Mouse (Mus musculus) embryonic facial prominence, embryonic 11.5 days (tissue): Measurements from ENCODE around the gene Hist1h2bp. TPM values are rescaled to one million over a fixed set of nuclear protein-coding genes. Genes with fewer than 3 reads are reported as not detected.

Source experiments
- microRNA-seq: library from miRNA; unstranded; fragments of <30 nt; microRNA quantifications from one replicate; pipeline ENCODE4, GENCODE M21; 2016; ENCODE audit warnings: borderline number of aligned reads
- polyA plus RNA-seq: library from polyadenylated mRNA; unstranded; fragments of >200 nt; fragmentation: Nextera tagmentation; extraction: Ambion mirVana; gene quantifications from 2 replicates; pipeline ENCODE4 v1.2.1, GENCODE M21; 2014

The Hist1h2bp gene
- polyA plus RNA-seq, 1 experiment from 2014 or later = 3.1 TPM

Small RNA genes within 50 kb of the gene (microRNA-seq; reads per million reads assigned to microRNA genes)
- not detected for gene Gm19658
- gene Gm44346 = not detected
- not detected for gene Gm44454
- gene Gm44466 = not detected

Other genes with a start within 250 kb of the Hist1h2bp start
- 0.13 and 0.24 TPM in 2 replicates for gene Olfr1366, start 244.7 kb upstream of the Hist1h2bp start, polyA plus RNA-seq
- not detected in 2 replicates for gene Olfr1535, start 227.6 kb upstream of the Hist1h2bp start, polyA plus RNA-seq
- not detected in 2 replicates for gene Olfr1364, start 205.7 kb upstream of the Hist1h2bp start, polyA plus RNA-seq
- gene Olfr1362, start 173.4 kb upstream of the Hist1h2bp start, polyA plus RNA-seq = not detected in 2 replicates
- gene Olfr11, start 144.9 kb upstream of the Hist1h2bp start, polyA plus RNA-seq = not detected in 2 replicates
- not detected in 2 replicates for gene Olfr1361, start 124.1 kb upstream of the Hist1h2bp start, polyA plus RNA-seq
- gene Olfr1360, start 110.1 kb upstream of the Hist1h2bp start, polyA plus RNA-seq = not detected in 2 replicates
- gene Olfr1359, start 89.3 kb upstream of the Hist1h2bp start, polyA plus RNA-seq = not detected in 2 replicates
- 4.6 TPM in 2 replicates for gene Hist1h2bl, start 71.3 kb upstream of the Hist1h2bp start, polyA plus RNA-seq
- gene Hist1h2ai, start 71.0 kb upstream of the Hist1h2bp start, polyA plus RNA-seq = 26.6 and 30.4 TPM in 2 replicates
- gene Hist1h3h, start 69.8 kb upstream of the Hist1h2bp start, polyA plus RNA-seq = 9.7 and 14.7 TPM in 2 replicates
- gene Hist1h2bm, start 65.4 kb upstream of the Hist1h2bp start, polyA plus RNA-seq = 6.3 and 6.4 TPM in 2 replicates
- gene Hist1h4j, start 52.4 kb upstream of the Hist1h2bp start, polyA plus RNA-seq = 1.4 and 2.7 TPM in 2 replicates
- gene Hist1h4k, start 37.0 kb upstream of the Hist1h2bp start, polyA plus RNA-seq = 7.7 and 8.5 TPM in 2 replicates
- 10.4 and 12.0 TPM in 2 replicates for gene Hist1h2ak, start 33.6 kb upstream of the Hist1h2bp start, polyA plus RNA-seq
- gene Hist1h2bn, start 33.3 kb upstream of the Hist1h2bp start, polyA plus RNA-seq = 1.2 and 1.9 TPM in 2 replicates
- 20.2 and 23.6 TPM in 2 replicates for gene Hist1h1b, start 6.8 kb upstream of the Hist1h2bp start, polyA plus RNA-seq
- 270 and 294 TPM in 2 replicates for gene Hist1h3i, start 4.1 kb upstream of the Hist1h2bp start, polyA plus RNA-seq
- 3.7 and 7.3 TPM in 2 replicates for gene Hist1h2an, start 243 bp upstream of the Hist1h2bp start, polyA plus RNA-seq
- gene Hist1h2bq, start 22.7 kb downstream of the Hist1h2bp start, polyA plus RNA-seq = 23.5 and 23.8 TPM in 2 replicates
- 2.8 TPM in 1 of 2 replicates, not detected in the other for gene Hist1h2ao, start 23.0 kb downstream of the Hist1h2bp start, polyA plus RNA-seq
- not detected in 2 replicates for gene Hist1h4m, start 24.3 kb downstream of the Hist1h2bp start, polyA plus RNA-seq
- 13.9 and 16.6 TPM in 2 replicates for gene Hist1h4n, start 44.7 kb downstream of the Hist1h2bp start, polyA plus RNA-seq
- gene Hist1h2ap, start 46.0 kb downstream of the Hist1h2bp start, polyA plus RNA-seq = 5,875 and 5,942 TPM in 2 replicates
- 23.1 and 25.1 TPM in 2 replicates for gene Hist1h2br, start 46.3 kb downstream of the Hist1h2bp start, polyA plus RNA-seq
- gene Zfp184, start 157.6 kb downstream of the Hist1h2bp start, polyA plus RNA-seq = 28.2 and 30.4 TPM in 2 replicates
- gene Pom121l2, start 193.7 kb downstream of the Hist1h2bp start, polyA plus RNA-seq = 0.24 TPM in 1 of 2 replicates, not detected in the other
- gene Prss16, start 222.3 kb downstream of the Hist1h2bp start, polyA plus RNA-seq = 0.25 and 0.50 TPM in 2 replicates
- 4.2 and 20.5 TPM in 2 replicates for gene Hist1h2ah, start 248.1 kb downstream of the Hist1h2bp start, polyA plus RNA-seq
- 15.9 and 24.3 TPM in 2 replicates for gene Hist1h2bk, start 248.4 kb downstream of the Hist1h2bp start, polyA plus RNA-seq